Mouse (Mus musculus): Measurements from ENCODE around the gene Setx. TPM values are rescaled to one million over a fixed set of nuclear protein-coding genes. Genes with fewer than 3 reads are reported as not detected.
A peak's percentile ranks its signal among the peaks of the same experiment; 100 is the strongest.
"Not testable (repeated sequence)": the region's sequence is repeated elsewhere in the genome, so short reads cannot be mapped to it uniquely, and the experiment has no call there.

Gene Setx
- polyA plus RNA-seq, 1 experiment from 2014 or later, result 8.7 TPM

- no peaks in the 10 kb centered on the region for H3K9me3 ChIP-seq
- H3K4me1 ChIP-seq, result 0 out of 2 replicates have a peak, but pooled peaks cover 2% of the 10 kb centered on the region
- WGBS, result 87% methylated on average over 14 of the region's 14 CpGs
- H3K36me3 ChIP-seq, result no peaks in the 10 kb centered on the region
- H3K27ac ChIP-seq, result no peak overlapping the region
- H3K9ac ChIP-seq, result no peak overlapping the region
- H3K4me3 ChIP-seq, result no peak overlapping the region
- no peak for ATAC-seq (ENCODE audit: insufficient number of reproducible peaks, low FRiP score, low TSS enrichment, low read depth)
- no peak overlapping the region for H3K4me2 ChIP-seq
- H3K27me3 ChIP-seq, result no peaks in the 10 kb centered on the region
Observed at GRCm38 (mm10) chr2:29099646-29100045, 24.3 kb upstream of the Setx start.

- WGBS, result 63% methylated on average over 7 of the region's 7 CpGs
- Histone ChIP-seq H3K9ac (no peak overlapping the region), H3K36me3 (no peaks in the 10 kb centered on the region), H3K4me3 (no peak overlapping the region), H3K27me3 (no peaks in the 10 kb centered on the region), H3K4me2 (no peak overlapping the region), H3K4me1 (0 out of 2 replicates have a peak, but pooled peaks cover 2% of the 10 kb centered on the region), H3K27ac (no peak overlapping the region), H3K9me3 (no peaks in the 10 kb centered on the region)
- no peak for ATAC-seq (ENCODE audit: insufficient number of reproducible peaks, low FRiP score, low TSS enrichment, low read depth)
Observed at GRCm38 (mm10) chr2:29100822-29101534, 23.0 kb upstream of the Setx start.

DNA sequence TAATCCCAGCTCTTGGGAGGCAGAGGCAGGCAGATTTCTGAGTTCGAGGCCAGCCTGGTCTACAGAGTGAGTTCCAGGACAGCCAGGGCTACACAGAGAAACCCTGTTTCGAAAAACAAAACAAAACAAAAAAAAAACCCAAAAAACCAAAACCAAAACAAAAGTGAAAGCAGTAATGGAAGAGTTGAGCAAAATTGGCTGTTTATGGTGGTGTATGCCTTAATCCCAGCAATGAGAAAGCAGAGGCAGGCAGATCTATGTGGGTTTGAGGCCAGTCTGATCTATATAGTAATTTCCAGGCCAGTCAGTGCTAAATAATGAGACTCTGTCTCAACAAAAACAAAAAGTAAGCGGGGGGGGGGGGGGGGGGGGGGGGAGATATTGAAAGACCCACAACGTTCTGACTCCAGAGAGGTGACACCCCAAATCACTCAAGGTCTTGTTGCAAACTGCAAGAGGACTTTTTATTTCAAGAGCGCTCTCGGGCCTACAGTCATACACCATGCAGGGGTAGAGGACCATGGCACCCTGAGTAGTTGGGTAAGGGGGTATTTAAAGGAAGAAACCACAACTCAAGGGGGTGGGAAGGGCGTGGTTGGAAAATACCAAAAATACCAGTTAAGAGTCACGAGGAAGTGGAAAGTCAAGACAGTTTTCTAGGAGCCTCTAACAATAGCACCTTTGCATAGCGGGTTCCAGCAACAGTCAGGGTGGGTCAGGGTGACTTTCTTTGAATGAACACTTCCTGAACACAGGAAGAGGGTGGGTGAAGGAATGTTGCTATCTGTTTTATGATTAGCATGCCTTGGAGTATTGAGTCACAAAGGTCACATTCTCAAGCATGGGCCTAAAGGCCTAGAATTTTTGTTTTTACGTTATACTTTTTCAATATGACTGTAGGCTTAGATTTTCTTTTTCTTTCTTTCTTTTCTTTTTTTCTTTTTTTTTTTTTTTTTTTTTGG lies 21.3 kb upstream of the Setx start:
- not testable (repeated sequence) for H3K36me3 ChIP-seq; ATAC-seq (ENCODE audit: insufficient number of reproducible peaks, low FRiP score, low TSS enrichment, low read depth); H3K27ac ChIP-seq; H3K9me3 ChIP-seq; H3K9ac ChIP-seq; H3K4me2 ChIP-seq; H3K4me1 ChIP-seq; H3K27me3 ChIP-seq; H3K4me3 ChIP-seq
- 79% methylated on average over 10 of the region's 10 CpGs for WGBS

DNA sequence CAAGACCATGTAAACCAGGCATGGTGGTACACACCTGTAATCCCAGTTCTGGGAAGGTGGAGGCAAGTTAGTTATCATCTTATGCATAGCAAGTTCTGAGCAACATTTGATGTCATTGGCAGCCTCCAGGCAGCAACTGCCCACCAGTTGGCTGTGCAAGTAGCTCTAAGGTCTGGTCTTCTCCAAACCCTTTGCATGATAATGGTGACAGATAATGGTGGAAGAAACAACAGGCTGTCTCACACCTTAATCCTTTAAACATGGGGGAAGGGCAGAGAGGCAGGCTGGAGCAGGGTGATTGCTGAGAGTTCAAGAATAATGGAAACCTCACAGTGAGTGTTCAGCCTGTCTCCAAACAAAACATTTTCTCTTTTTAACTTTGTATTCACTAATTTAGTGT lies 3.0 kb upstream of the Setx start:
- no peaks in the 10 kb centered on the region for H3K27me3 ChIP-seq
- no peak overlapping the region for H3K27ac ChIP-seq
- no peaks in the 10 kb centered on the region for H3K36me3 ChIP-seq
- ATAC-seq (ENCODE audit: insufficient number of reproducible peaks, low FRiP score, low TSS enrichment, low read depth), result no peak
- H3K9me3 ChIP-seq, result no peaks in the 10 kb centered on the region
- H3K4me3 ChIP-seq, result no peak overlapping the region
- H3K4me2 ChIP-seq, result no peak overlapping the region
- H3K4me1 ChIP-seq, result peaks cover under 1% of the 10 kb centered on the region
- no peak overlapping the region for H3K9ac ChIP-seq

DNA sequence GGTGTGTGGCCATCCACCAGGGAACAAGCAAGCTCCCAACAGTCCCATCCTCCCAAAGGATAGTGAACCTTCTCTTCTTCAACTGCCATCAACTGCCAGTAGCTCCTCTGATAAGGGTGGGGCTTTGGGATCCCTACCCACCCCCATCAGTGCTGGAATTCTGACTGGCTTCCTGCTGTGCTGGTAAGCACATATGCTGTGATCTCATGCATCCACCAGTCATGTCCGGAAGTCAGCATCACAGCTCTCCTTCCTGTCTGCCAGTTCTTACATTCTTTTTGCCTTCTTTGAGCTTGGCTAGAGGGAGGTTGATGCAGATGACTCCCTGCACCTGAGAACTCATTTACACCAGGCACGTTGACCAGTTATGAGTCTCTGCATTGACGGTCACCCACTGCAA lies 1.5 kb upstream of the Setx start:
- H3K9me3 ChIP-seq, result no peaks in the 10 kb centered on the region
- H3K36me3 ChIP-seq, result peaks cover 5% of the 10 kb centered on the region; the same call in 1 of the 2 replicates
- H3K27me3 ChIP-seq, result no peaks in the 10 kb centered on the region
- peaks cover 8% of the 10 kb centered on the region for H3K4me1 ChIP-seq
- H3K4me3 ChIP-seq, result no peak overlapping the region
- H3K27ac ChIP-seq, result no peak overlapping the region
- ATAC-seq (ENCODE audit: insufficient number of reproducible peaks, low FRiP score, low TSS enrichment, low read depth), result no peak
- H3K4me2 ChIP-seq, result no peak overlapping the region
- H3K9ac ChIP-seq, result no peak overlapping the region
- WGBS, result 68% methylated on average over 3 of the region's 3 CpGs

DNA sequence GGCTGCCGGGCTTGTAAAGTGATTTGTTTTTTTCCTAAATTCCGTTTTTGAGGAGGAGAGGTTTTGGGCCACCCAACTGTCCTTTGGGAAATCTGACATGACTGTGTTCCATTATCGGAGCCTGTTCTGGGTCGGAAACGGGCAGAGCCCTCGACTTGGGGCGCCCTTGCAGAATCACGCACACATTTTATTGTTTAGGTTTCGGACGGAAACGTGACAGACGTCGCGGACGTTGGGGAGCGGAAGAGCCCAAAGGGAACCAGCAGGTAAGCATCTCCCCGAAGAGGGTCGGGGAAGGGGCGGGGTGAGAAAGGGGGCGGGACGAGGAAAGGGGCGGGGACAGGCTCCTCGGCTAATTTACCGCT lies 572 bp downstream of the Setx start:
- 0% methylated on average over 20 of the region's 24 CpGs for WGBS
- H3K27ac ChIP-seq, result peak overlapping the region; percentile 95

DNA sequence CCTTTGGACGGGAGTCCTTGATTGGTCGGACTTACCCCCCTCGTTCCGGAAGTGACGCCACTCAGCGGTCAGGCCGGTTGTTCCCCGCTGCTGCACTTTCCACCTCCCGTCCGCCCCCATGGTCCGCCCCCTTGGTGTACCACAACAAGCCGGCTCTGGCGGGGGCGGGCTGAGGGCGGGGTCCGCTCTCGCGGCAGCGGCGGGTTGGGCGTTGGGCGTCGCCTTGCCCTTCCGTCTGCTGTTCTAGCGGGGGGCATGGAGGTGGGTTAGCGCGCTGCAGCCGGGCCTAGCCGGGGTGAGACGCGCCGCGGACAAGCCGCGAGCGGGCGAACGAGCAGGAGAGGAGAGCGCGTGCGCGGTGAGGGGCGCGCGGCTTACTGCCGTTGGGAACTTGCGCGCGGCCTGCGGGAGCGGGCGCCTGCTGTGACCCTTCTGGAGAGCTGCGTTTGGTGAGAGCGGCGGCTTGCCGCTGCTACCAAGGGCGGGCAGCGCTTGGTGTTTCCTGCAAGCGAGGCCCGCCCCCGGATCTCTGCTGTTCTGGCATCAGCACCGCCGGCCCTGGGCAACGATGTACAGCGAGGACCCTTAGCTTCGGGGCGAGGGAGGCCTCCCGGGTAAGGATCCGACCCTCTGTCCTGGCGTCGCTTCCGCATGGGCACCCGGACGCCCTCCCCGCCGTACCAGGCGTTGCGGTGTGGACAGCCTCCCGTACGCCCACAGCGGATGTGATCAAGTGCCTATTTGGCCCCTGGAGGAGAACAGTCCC lies 1.1 kb downstream of the Setx start:
- Histone ChIP-seq H3K4me3 (peak overlapping the region; percentile 78), H3K9ac (peak overlapping the region; percentile 82), H3K27ac (peak overlapping the region; percentile 95), H3K4me2 (peak overlapping the region; percentile 66), H3K36me3 (peaks cover 28% of the 10 kb centered on the region), H3K9me3 (no peaks in the 10 kb centered on the region), H3K4me1 (peaks cover 8% of the 10 kb centered on the region), H3K27me3 (no peaks in the 10 kb centered on the region)
- ATAC-seq (ENCODE audit: insufficient number of reproducible peaks, low FRiP score, low TSS enrichment, low read depth), result peak; percentile 99
- under 1% methylated on average over 78 of the region's 81 CpGs for WGBS

More for the DNA sequence above, 572 bp downstream of the Setx start:
- peaks cover 22% of the 10 kb centered on the region for H3K36me3 ChIP-seq
- no peak for ATAC-seq (ENCODE audit: insufficient number of reproducible peaks, low FRiP score, low TSS enrichment, low read depth)
- peaks cover 8% of the 10 kb centered on the region for H3K4me1 ChIP-seq
- peak overlapping the region; percentile 66 for H3K4me2 ChIP-seq
- peak overlapping the region; percentile 78 for H3K4me3 ChIP-seq
- no peaks in the 10 kb centered on the region for H3K9me3 ChIP-seq
- no peaks in the 10 kb centered on the region for H3K27me3 ChIP-seq
- peak overlapping the region; percentile 42 for H3K9ac ChIP-seq

DNA sequence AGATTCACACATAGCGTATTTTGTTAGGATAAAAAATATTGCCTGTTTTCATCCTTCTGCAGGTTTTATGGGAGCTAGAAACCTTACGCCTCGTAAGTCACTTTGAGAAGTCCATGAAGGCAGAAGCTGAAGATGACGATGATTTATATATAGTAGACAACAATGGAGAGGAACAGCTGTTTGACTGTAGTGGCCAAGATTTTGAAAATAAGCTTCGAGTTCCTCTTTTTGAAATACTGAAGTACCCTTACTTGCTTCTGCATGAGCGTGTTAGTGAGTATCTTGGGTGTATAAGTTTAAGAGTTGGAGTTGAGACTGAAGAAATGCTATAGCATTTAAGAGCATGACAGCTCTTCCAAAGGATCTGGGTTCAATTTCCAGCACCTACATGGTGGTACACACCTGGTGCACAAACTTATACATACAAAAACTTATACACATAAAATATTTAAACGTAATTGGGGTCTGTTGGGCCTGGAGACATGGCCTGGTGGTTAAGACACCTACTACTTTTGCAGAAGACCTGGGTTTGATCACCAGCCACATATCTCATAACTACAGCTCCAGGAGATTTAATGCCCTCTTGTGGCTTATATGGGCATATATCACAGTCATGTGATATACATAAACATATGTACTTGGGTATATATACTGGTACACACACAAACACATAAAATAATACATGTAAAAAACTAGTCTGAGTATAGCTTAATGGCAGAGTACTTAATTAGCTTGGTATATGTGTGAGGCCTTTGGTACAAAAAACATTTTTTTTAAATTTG lies 6.3 kb downstream of the Setx start:
- H3K9ac ChIP-seq, result no peak overlapping the region
- H3K27me3 ChIP-seq, result no peaks in the 10 kb centered on the region
- H3K4me1 ChIP-seq, result peaks cover 8% of the 10 kb centered on the region
- peaks cover 48% of the 10 kb centered on the region for H3K36me3 ChIP-seq
- H3K27ac ChIP-seq, result no peak overlapping the region
- no peak overlapping the region for H3K4me2 ChIP-seq
- no peak overlapping the region for H3K4me3 ChIP-seq
- no peaks in the 10 kb centered on the region for H3K9me3 ChIP-seq
- 89% methylated on average over 7 of the region's 7 CpGs for WGBS
- no peak for ATAC-seq (ENCODE audit: insufficient number of reproducible peaks, low FRiP score, low TSS enrichment, low read depth)

- no peaks in the 10 kb centered on the region for H3K4me1 ChIP-seq
- no peak overlapping the region for H3K9ac ChIP-seq
- no peak for ATAC-seq (ENCODE audit: insufficient number of reproducible peaks, low FRiP score, low TSS enrichment, low read depth)
- H3K4me2 ChIP-seq, result no peak overlapping the region
- H3K36me3 ChIP-seq, result peaks cover 47% of the 10 kb centered on the region
- no peaks in the 10 kb centered on the region for H3K9me3 ChIP-seq
- H3K27me3 ChIP-seq, result no peaks in the 10 kb centered on the region
- no peak overlapping the region for H3K27ac ChIP-seq
- no peak overlapping the region for H3K4me3 ChIP-seq
Observed at GRCm38 (mm10) chr2:29135161-29135560, 11.2 kb downstream of the Setx start.

GRCm38 (mm10) chr2:29151941-29152340 lies 28.0 kb downstream of the Setx start:
- no peak for ATAC-seq (ENCODE audit: insufficient number of reproducible peaks, low FRiP score, low TSS enrichment, low read depth)
- Histone ChIP-seq H3K9me3 (no peaks in the 10 kb centered on the region), H3K9ac (no peak overlapping the region), H3K4me1 (no peaks in the 10 kb centered on the region), H3K27ac (no peak overlapping the region), H3K36me3 (peaks cover 72% of the 10 kb centered on the region), H3K27me3 (no peaks in the 10 kb centered on the region), H3K4me3 (no peak overlapping the region), H3K4me2 (no peak overlapping the region)
- WGBS, result 79% methylated on average over 2 of the region's 2 CpGs

- no peaks in the 10 kb centered on the region for H3K27me3 ChIP-seq
- H3K4me1 ChIP-seq, result no peaks in the 10 kb centered on the region
- H3K27ac ChIP-seq, result no peak overlapping the region
- H3K9me3 ChIP-seq, result no peaks in the 10 kb centered on the region
- no peak overlapping the region for H3K4me2 ChIP-seq
- ATAC-seq (ENCODE audit: insufficient number of reproducible peaks, low FRiP score, low TSS enrichment, low read depth), result no peak
- peaks cover 76% of the 10 kb centered on the region for H3K36me3 ChIP-seq
- H3K9ac ChIP-seq, result no peak overlapping the region
- H3K4me3 ChIP-seq, result no peak overlapping the region
- whole genome bisulfite sequencing, result 86% methylated on average over 5 of the region's 5 CpGs
Observed at GRCm38 (mm10) chr2:29168067-29168466, 44.1 kb downstream of the Setx start.
